Mouse (Mus musculus): ENCODE results near the gene Olfr1128.
"Not testable (repeated sequence)": the region's sequence is repeated elsewhere in the genome, so short reads cannot be mapped to it uniquely, and the experiment has no call there.

Gene Olfr1128

DNA sequence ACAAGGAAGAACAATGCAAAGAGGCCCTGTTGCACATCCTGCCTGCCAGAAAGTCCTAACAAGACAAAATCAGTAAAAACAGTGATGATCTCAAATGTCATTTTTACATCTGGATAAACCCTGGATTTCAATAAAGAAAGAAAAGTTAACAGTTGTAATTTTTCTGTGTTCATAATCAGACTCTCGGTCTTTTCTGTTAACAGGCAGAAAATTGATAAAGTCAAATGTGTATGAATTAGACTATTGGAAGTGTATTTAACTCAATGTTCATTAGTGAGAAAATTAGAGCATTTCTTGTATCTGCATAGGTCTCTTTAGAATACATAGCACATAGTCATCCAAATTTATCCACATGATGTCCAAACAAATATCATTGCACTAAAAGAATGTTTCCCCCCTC, at the start of gene Olfr1128:
Gene Olfr1128 (minus strand): TSS at position 101 of the 400 bp plus-strand sequence.
- DNase-seq (ENCODE audit: low spot score), result no peak

DNA sequence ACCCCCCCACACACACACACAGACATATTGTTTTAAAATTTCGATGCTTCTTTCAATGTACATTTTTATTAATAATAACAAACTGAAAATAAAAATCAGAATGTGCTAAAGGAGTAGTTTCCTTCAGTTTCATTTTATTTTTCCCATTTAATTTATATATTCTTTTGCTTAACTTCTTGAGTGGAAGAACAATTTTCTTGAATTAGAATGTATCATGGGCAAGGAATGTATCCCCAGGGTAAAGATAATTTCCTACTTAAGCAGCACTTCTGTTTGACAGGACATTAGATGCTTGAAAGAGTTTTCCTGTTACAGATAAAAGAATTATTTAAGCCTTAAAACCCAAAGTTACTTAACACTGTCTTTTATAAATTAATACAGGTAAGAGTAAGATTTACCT, 28.3 kb upstream of the Olfr1128 start, which contains the start of gene Olfr1129:
Gene Olfr1129 (plus strand): TSS at position 301 of the 400 bp plus-strand sequence.
- DNase-seq (ENCODE audit: low spot score), result not testable (repeated sequence)

GRCm38 (mm10) chr2:87534826-87535225, 10.5 kb downstream of the Olfr1128 start:
- no peak for DNase-seq (ENCODE audit: low spot score)

- no peak for DNase-seq (ENCODE audit: low spot score)
Measured at GRCm38 (mm10) chr2:87531496-87531895, 13.8 kb downstream of the Olfr1128 start, which contains the start of gene Olfr153. Olfr153 (plus strand) TSS chr2:87531796.

GRCm38 (mm10) chr2:87525899-87526616, 19.3 kb downstream of the Olfr1128 start:
- DNase-seq (ENCODE audit: low spot score), result not testable (repeated sequence)

DNA sequence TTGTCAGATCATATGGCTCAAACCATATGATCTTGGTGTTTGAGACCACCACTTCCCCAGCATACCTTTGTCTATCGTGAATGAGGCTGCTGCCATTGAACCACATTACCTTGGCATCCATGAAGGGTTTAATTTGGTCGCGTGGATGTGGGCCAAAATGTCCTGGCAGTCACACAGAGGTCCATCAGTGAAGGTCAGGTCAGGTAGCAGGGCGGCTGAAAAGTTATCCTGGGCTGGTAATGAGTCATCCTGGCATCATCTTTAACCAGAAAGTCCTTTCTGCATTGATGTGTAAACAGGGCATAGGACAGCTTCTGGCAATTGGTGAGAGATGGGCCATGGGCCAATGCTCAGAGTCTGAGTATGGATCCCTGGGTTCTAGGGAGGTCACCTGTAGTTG, 24.7 kb downstream of the Olfr1128 start:
- no peak for DNase-seq (ENCODE audit: low spot score)

DNA sequence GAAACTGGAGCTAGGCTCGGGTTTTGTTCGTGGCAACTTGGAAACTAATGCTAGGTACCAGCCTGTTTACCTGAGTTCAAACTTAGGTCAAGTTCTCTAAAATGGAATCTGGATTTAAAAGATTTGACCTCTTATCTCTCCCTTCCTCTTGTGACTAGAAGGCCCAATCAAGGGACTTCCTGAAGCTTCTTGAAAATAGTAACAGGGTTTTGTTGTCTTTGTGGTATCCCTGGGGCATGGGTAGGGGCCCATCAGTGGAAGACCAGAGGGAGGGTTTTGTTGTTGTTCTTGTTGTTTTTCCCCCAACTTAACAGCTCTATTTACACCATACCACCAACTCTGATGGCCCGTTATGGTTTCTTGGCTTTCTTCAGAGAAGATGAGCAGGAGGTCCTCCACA, 28.8 kb downstream of the Olfr1128 start:
- no peak for DNase-seq (ENCODE audit: low spot score)

DNA sequence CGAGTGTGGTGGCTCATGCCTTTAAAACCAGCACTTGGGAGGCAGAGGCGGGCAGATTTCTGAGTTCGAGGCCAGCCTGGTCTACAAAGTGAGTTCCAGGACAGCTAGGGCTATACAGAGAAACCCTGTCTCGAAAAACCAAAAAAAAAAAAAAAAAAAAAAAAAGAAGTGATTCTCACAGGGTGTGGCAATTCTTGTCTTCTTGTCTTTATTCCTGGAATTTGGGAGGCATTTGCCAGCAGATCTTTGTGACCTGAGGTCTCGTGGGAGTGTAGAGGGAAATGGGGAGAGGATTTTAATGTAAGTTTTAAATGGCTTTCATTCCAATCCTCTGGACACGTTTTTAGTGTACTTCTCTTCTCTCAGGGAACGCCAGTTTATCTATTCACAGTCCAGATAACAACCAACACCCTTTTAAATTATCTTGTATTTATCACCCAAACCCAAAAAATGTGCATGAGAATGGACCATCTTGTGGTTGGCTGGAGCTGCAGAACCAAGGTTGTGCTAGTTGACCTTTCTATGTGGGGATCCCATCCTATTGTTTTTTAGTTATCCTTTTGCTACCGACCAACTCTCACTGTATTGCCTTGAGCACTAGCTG, 29.8 kb downstream of the Olfr1128 start:
- no peak for DNase-seq (ENCODE audit: low spot score)

DNA sequence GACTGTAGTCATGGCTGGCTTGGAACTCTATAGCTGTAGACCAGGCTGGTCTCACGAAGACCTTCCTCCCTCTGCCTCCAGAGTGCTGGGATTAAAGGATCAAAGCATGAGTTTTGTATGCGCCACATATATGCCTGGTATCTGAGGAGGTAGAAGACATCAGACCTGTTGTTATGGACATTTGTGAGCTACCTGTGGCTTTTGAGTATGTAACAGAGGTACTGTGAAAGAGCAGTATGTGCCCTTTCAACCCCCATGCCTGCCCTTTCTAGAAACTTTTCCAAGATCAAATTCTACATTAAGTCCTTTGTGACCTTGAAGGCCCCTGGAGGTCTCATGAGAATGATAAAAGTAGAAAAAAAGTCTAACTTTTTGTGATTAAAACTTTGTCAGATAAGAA, 30.3 kb downstream of the Olfr1128 start:
- no peak for DNase-seq (ENCODE audit: low spot score)

GRCm38 (mm10) chr2:87506265-87506664, 39.1 kb downstream of the Olfr1128 start, which contains the start of gene Pramel6:
Pramel6 (plus strand) TSS chr2:87506565.
- DNase-seq (ENCODE audit: low spot score), result no peak

DNA sequence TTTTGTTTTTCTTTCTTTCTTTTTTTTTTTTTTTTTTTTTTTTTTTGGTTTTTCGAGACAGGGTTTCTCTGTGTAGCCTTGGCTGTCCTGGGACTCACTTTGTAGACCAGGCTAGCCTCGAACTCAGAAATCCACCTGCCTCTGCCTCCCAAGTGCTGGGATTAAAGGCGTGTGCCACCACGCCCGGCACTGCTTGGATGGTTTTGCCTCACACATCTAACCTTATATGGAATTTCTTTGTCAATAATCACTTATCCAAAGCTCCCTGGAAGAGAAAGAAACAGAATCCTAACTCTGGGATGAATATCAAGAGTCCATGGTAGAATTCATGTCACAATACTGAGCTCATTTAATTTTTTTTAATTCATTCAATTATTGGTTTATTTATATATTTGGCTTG, 48.3 kb downstream of the Olfr1128 start, which contains the start of gene Pramel7:
Gene Pramel7 (minus strand): TSS at position 101 of the 400 bp plus-strand sequence.
- DNase-seq (ENCODE audit: low spot score), result not testable (repeated sequence)
